Mouse (Mus musculus): ENCODE data around the gene Ppil2.
A peak's percentile ranks its signal among the peaks of the same experiment; 100 is the strongest.

Ppil2 gene

GRCm38 (mm10) chr16:17110771-17111743 is at the start of gene Ppil2:
Gene Ppil2 (minus strand): TSS chr16:17111257.
- peak; percentile 24 for DNase-seq (ENCODE audit: low spot score)

GRCm38 (mm10) chr16:17154346-17154745 is 43.3 kb upstream of the Ppil2 start:
- DNase-seq (ENCODE audit: low spot score) = no peak

GRCm38 (mm10) chr16:17151874-17152273 is 40.8 kb upstream of the Ppil2 start:
- DNase-seq (ENCODE audit: low spot score) = no peak

- DNase-seq (ENCODE audit: low spot score) = no peak
Observed at GRCm38 (mm10) chr16:17150520-17151258, 39.6 kb upstream of the Ppil2 start.

GRCm38 (mm10) chr16:17148084-17148483 is 37.0 kb upstream of the Ppil2 start:
- DNase-seq (ENCODE audit: low spot score) = no peak

GRCm38 (mm10) chr16:17147391-17147929 is 36.4 kb upstream of the Ppil2 start:
- no peak for DNase-seq (ENCODE audit: low spot score)

- DNase-seq (ENCODE audit: low spot score) = peak; percentile 17
Observed at GRCm38 (mm10) chr16:17146772-17147235, 35.7 kb upstream of the Ppil2 start, which contains the start of gene Ccdc116. Gene Ccdc116 (minus strand): TSS chr16:17147229.

GRCm38 (mm10) chr16:17144339-17144738 is 33.3 kb upstream of the Ppil2 start, which contains the start of gene Ydjc:
Gene Ydjc (plus strand): TSS chr16:17144621.
- DNase-seq (ENCODE audit: low spot score) = no peak

- no peak for DNase-seq (ENCODE audit: low spot score)
Observed at GRCm38 (mm10) chr16:17137355-17137754, 26.3 kb upstream of the Ppil2 start.

GRCm38 (mm10) chr16:17132906-17133200 is 21.8 kb upstream of the Ppil2 start:
- DNase-seq (ENCODE audit: low spot score) = no peak

GRCm38 (mm10) chr16:17132089-17132905 is 21.2 kb upstream of the Ppil2 start, which contains the start of gene Sdf2l1:
Gene Sdf2l1 (minus strand): TSS chr16:17132383.
- DNase-seq (ENCODE audit: low spot score) = peak; percentile 83

- peak; percentile 9 for DNase-seq (ENCODE audit: low spot score)
Observed at GRCm38 (mm10) chr16:17131191-17132088, 20.4 kb upstream of the Ppil2 start.

GRCm38 (mm10) chr16:17127292-17127691 is 16.2 kb upstream of the Ppil2 start:
- no peak for DNase-seq (ENCODE audit: low spot score)

GRCm38 (mm10) chr16:17124871-17125520 is 13.9 kb upstream of the Ppil2 start, which contains the start of gene 2610318N02Rik:
Gene 2610318N02Rik (minus strand): TSS chr16:17125167.
- DNase-seq (ENCODE audit: low spot score) = peak; percentile 26

GRCm38 (mm10) chr16:17124119-17124870 is 13.2 kb upstream of the Ppil2 start:
- no peak for DNase-seq (ENCODE audit: low spot score)

GRCm38 (mm10) chr16:17121569-17121968 is 10.5 kb upstream of the Ppil2 start:
- DNase-seq (ENCODE audit: low spot score) = no peak

GRCm38 (mm10) chr16:17117309-17117799 is 6.3 kb upstream of the Ppil2 start:
- no peak for DNase-seq (ENCODE audit: low spot score)

- DNase-seq (ENCODE audit: low spot score) = no peak
Observed at GRCm38 (mm10) chr16:17104600-17104999, 6.5 kb downstream of the Ppil2 start.

Measured in ovary, postnatal 10 days (tissue).